Mouse (Mus musculus): ENCODE measurements at regions not wholly inside any gene's neighbourhood (a gene's known extent, or its start where the extent isn't known, plus 50 kb on each side); places are given as distances from the start of the nearest gene placed in this dataset.

DNA sequence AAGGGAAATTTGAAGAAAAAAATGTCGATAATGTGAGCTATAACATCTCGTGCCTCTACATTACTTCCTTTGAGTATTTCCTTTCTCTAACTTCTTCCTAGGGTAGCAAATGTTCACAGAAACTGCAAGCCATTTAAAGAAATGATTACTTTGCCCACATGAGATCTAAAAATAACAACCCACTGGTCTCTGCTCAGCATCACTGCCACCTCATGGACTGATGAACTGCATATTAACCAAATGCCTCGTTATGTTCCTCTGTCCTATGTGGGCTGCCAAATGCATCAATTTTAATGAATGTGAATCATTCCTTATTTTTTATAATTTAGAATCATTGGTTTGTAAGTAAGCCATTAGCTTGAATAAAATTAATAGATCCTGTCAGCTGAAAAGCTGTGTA, 590.0 kb upstream of the Nr3c2 start:
- intact Hi-C loops (cut with DNase I): no loop called here
- no peak for DNase-seq

DNA sequence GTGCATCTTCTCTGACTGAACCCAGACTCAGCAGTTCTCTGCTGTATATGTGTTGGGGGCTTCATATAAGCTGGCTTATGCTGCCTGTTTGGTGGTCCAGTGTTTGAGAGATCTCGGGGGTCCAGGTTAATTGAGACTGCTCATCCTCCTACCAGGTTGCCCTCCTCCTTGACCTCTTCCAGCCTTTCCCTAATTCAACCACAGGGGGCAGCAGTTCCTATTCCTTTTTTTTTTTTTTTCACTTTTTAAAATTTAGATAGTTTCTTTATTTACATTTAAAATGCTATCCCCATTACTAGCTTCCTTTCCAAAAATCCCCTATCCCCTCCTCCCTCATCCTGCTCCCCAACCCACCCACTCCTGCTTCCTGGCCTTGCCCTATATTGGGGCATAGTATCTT, 570.7 kb upstream of the Nr3c2 start:
- intact Hi-C loops (cut with DNase I): no loop called here
- DNase-seq: no peak

DNA sequence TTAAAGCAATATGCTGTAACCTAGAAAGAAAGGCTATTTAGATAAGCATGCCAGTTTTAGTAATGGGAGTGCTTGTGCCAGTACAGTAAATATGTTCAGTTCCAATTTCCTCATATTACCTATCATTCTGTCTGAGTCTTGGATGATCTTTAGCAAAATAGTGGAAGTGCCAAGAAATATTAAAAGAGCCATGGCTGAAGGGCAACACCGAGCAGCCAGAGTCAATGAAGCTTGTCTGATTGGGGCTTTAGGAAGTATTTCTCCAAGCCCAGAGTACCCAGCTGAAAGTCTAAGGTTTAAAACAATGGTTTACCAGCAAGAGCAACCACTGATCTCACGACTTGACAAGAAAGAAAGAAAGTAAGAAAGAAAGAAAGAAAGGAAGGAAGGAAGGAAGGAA, 556.2 kb upstream of the Nr3c2 start:
- intact Hi-C loops (cut with DNase I): no loop called here
- DNase-seq: no peak

GRCm38 (mm10) chr8:76346150-76346549, 553.1 kb upstream of the Nr3c2 start:
- peak; percentile 11 to 14 for DNase-seq
- intact Hi-C loops (cut with DNase I): no loop called here

- intact Hi-C loops (cut with DNase I): no loop called here
- DNase-seq: peak in 1 of 2 experiments; percentile 10
Measured at GRCm38 (mm10) chr8:76346832-76347231, 552.4 kb upstream of the Nr3c2 start.

- no peak for DNase-seq
- intact Hi-C loops (cut with DNase I): no loop called here
Measured at GRCm38 (mm10) chr8:76374314-76374713, 524.9 kb upstream of the Nr3c2 start.

DNA sequence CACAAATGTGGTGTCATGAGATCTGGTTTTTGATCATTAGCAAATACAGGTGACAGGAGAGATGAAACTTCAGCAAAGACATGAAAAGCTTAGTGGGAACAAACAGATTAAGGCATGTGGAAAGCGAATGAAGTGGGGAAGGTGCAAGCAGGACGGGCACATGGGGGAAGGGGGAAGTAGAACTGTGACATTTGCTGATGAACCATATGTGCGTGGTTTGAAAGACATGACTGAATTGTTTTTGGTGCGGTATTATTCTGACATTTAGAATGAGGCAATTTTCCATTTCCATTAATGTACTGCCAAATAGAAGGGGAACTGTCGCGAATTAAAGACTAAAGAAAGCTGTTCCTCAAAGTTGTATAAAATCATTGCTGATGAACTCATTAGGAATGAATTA, 521.5 kb upstream of the Nr3c2 start:
- intact Hi-C loops (cut with DNase I): no loop called here
- no peak for DNase-seq

DNA sequence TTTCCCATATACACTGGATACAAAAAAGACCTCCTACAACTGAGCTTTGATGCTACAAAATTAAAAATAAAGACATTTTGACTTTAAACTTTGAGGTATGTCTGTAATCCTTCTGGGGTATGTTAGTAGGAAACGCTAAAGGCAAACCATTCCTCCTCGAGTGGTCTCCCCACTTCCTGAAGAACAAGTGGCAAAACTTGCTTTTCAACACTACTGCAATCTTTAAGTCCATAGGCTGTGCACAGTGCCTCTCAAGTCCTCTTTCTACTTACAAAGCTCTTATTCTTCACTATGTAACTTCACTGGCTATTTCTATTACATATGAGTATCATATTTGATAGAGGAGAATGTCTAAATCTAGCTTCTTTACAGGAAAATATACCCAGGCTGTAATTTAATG, 517.6 kb upstream of the Nr3c2 start:
- no peak for DNase-seq
- intact Hi-C loops (cut with DNase I): no loop called here

GRCm38 (mm10) chr8:76383583-76384281, 515.5 kb upstream of the Nr3c2 start:
- no peak for DNase-seq
- intact Hi-C loops (cut with DNase I): no loop called here

- no peak for DNase-seq
Measured at GRCm38 (mm10) chr8:76384282-76384637, 515.0 kb upstream of the Nr3c2 start.

DNA sequence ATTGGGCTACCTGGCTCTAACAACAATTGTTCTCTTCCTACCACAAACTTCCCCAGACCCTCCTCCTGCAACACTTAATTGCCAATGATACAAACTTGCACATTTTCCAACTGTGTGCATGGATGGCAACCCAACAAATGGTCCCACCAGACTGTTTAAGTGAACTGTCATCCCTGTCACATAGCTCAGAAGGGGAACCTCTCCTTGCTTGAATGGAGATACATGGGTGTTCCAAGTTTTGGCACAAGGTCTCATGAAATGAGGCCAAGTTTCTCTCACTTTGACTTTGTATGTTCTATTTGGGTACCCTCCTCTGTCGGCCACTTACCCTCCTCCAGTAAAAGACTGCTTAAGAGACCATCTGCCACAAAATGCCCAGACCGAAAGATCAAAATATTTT, 507.2 kb upstream of the Nr3c2 start:
- intact Hi-C loops (cut with DNase I): no loop called here
- DNase-seq: no peak

More at GRCm38 (mm10) chr8:76384282-76384637, 515.0 kb upstream of the Nr3c2 start:
- intact Hi-C loops (cut with DNase I): no loop called here

GRCm38 (mm10) chr8:76422459-76422858, 476.8 kb upstream of the Nr3c2 start:
- intact Hi-C loops (cut with DNase I): no loop called here
- DNase-seq: no peak

- DNase-seq: no peak
- intact Hi-C loops (cut with DNase I): no loop called here
Measured at GRCm38 (mm10) chr8:76422861-76423532, 476.2 kb upstream of the Nr3c2 start.

- DNase-seq: no peak
- intact Hi-C loops (cut with DNase I): no loop called here
Measured at GRCm38 (mm10) chr8:76429818-76430217, 469.4 kb upstream of the Nr3c2 start.

- intact Hi-C loops (cut with DNase I): no loop called here
- no peak for DNase-seq
Measured at GRCm38 (mm10) chr8:76432813-76433212, 466.4 kb upstream of the Nr3c2 start.

DNA sequence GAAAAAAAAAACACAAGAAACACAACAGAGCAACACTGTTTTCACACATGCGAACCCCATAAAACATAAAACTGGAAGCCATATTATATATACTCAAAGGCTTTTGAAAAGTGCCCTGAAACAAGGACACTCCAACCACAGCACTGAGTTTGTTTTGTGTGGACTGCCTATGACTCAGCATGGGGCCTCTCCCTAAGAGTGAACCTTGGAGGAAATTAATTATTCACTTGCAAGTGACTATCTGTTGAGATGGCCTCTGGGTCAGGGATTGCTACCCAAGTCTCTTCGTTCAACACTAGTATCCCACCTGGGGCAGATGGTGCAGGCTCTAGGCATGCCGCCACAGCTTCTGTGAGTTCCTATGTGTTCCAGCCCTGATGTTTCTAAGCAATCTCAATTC, 461.3 kb upstream of the Nr3c2 start:
- no peak for DNase-seq
- intact Hi-C loops (cut with DNase I): no loop called here

DNA sequence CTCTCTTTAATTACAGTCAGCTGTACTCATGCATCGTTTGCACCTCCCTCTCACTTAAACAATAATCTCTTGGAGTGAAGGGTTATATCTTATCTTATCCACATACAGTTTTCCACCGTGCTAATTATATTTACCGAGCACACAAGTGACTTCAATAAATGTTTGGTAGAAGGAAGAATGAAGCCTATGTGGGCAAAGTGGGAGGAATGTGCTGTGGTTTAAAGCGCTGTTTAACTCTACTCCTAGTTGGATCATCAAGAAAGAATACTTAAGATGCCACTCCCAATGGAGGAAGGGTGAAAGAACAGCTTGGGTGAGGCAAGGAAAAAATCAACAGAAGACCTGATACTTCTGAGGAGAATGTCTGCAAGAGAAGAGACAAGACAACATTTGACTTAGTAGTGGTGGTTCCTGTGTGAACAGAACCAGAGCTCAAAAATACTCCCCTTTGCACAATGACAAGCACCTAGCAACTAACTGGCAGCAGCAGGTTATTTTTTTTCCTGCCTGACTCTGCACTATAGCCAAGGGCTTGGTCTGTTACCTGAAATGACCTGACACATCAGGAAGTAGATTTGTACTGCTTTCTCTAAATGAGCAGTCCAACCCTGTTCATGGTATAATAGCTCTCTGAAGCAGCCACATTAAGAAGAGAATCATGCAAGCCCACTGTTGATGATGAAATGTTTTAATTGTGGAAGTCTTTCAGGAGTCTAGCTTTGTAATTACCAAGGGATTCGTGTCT, 424.6 kb upstream of the Nr3c2 start:
- intact Hi-C loops (cut with DNase I): no loop called here
- DNase-seq: no peak

DNA sequence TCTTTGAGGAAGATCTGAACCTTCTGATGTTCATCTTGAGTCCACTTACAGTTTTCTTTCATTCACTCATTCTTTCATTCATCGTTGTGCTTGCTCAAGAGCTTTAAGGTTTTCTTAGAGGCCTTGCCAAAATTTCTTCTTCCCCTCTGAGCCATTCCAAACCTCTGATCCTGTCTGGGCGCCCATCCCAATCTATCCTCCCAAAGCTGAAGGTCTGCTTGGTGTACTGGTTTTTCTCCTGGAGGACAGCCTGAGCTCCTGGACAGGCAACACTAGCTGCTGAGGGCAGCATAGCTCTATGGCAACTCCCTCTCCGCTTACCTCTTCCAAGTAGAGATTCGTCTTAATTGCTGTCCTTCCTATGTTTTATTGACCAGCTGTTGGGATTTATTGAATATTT, 420.3 kb upstream of the Nr3c2 start:
- intact Hi-C loops (cut with DNase I): no loop called here
- DNase-seq: no peak

DNA sequence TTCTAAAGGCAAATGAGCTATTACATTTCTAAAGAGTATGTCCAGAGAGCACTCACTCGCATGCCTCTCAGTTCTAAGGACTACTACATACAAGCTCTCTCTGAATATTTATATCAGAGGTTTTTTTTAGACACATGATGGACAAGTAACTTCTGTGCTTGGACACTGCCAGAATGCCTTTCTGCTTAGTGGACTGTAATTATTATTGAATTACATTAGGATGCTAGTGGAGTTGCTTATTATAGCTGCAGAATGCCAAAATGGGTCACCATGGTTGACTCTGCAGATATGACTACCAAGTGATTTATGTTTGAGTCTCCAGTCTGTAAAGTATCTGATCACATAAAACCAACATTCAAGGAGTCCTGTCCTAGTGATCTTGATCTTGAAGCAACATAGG, 395.6 kb upstream of the Nr3c2 start:
- no peak for DNase-seq
- intact Hi-C loops (cut with DNase I): no loop called here

- intact Hi-C loops (cut with DNase I): no loop called here
- DNase-seq: no peak
Measured at GRCm38 (mm10) chr8:76507247-76507646, 392.0 kb upstream of the Nr3c2 start.

GRCm38 (mm10) chr8:76509201-76509600, 390.0 kb upstream of the Nr3c2 start:
- DNase-seq: peak in 1 of 2 experiments; percentile 8
- intact Hi-C loops (cut with DNase I): no loop called here

DNA sequence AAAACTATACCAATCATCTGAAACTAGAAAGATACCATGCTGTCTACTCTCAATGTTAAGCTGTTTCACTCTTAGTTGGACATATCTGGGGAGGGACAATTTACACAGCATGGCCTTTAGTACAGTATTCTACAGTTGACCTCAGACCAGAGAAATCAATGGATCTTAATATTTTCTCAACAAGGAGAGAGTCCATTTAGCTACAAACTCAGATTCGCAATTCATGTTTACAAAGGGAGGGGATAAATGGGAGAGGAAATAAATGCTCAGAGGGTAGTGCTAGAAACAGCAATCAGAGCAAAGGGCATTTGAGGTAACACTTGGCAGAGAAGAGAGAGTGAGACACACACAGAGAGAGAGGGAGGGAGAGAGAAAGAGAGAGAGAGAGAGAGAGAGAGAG, 385.1 kb upstream of the Nr3c2 start:
- intact Hi-C loops (cut with DNase I): no loop called here
- no peak for DNase-seq

Measured in gastrocnemius, postnatal 36 days (tissue).